Mouse (Mus musculus): Measurements from ENCODE around the gene Sdhb. TPM values are rescaled to one million over a fixed set of nuclear protein-coding genes. Genes with fewer than 3 reads are reported as not detected.

Gene Sdhb
- polyA plus RNA-seq, 1 experiment from 2014 or later, result 430 TPM

DNA sequence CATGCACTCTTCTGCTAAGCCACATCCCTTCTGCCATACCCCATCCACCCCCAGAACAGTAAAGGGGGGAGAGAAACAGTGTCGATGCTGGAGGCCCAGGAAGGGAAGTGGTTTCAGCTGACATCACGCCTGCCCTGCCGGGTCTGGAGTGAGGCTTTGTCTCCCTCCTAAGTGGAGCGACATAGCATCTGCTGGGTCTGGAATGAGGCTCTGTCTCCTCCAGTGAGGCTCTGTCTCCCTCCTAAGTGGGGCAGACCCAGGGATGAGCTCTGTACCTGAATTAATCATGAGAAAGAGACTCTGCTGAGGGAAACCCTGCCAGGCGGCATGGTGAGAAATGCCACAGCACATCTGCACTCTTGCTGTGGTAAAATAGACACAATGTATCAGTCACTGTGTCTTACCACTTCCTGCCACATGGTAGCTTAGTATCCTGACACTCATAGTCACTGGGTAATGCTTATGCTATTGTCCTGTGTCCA lies 16.0 kb upstream of the Sdhb start:
- H3K4me1 ChIP-seq (ENCODE audit: control insufficient read depth, insufficient read depth, low read length), result no peaks in the 10 kb centered on the region
- no peaks in the 10 kb centered on the region for H3K9me3 ChIP-seq (replicated peaks; ENCODE audit: control insufficient read depth, low read length)
- no peaks in the 10 kb centered on the region for H3K36me3 ChIP-seq (replicated peaks; ENCODE audit: control insufficient read depth, insufficient read depth, low read depth, low read length)
- ATAC-seq (replicated peaks; ENCODE audit: insufficient number of reproducible peaks, low FRiP score, low TSS enrichment, low read depth) (no peak), DNase-seq (ENCODE audit: low spot score) (no peak)
- H3K4me3 ChIP-seq (ENCODE audit: low read depth, low read length), result no peak overlapping the region
- WGBS, result 92% methylated on average over 5 of the region's 5 CpGs
- H3K27ac ChIP-seq (replicated peaks; ENCODE audit: low read depth, low read length), result no peak overlapping the region
- H3K27me3 ChIP-seq (ENCODE audit: control insufficient read depth, insufficient read depth, low read length), result no peaks in the 10 kb centered on the region
- H3K4me2 ChIP-seq (ENCODE audit: low read depth, low read length), result no peak overlapping the region
- no peak overlapping the region for H3K9ac ChIP-seq (replicated peaks; ENCODE audit: low read length)

GRCm38 (mm10) chr4:140945571-140945970 lies 15.4 kb upstream of the Sdhb start:
- WGBS, result 93% methylated on average over 4 of the region's 4 CpGs
- no peak for DNase-seq (ENCODE audit: low spot score)

GRCm38 (mm10) chr4:140946048-140946447 lies 15.0 kb upstream of the Sdhb start:
- 74% methylated on average over 4 of the region's 4 CpGs for WGBS
- no peak overlapping the region for H3K4me3 ChIP-seq (ENCODE audit: low read depth, low read length)
- no peaks in the 10 kb centered on the region for H3K9me3 ChIP-seq (replicated peaks; ENCODE audit: control insufficient read depth, low read length)
- H3K4me1 ChIP-seq (ENCODE audit: control insufficient read depth, insufficient read depth, low read length), result no peaks in the 10 kb centered on the region
- DNase-seq (ENCODE audit: low spot score) (no peak), ATAC-seq (replicated peaks; ENCODE audit: insufficient number of reproducible peaks, low FRiP score, low TSS enrichment, low read depth) (no peak)
- no peaks in the 10 kb centered on the region for H3K27me3 ChIP-seq (ENCODE audit: control insufficient read depth, insufficient read depth, low read length)
- H3K27ac ChIP-seq (replicated peaks; ENCODE audit: low read depth, low read length), result no peak overlapping the region
- no peak overlapping the region for H3K9ac ChIP-seq (replicated peaks; ENCODE audit: low read length)
- H3K36me3 ChIP-seq (replicated peaks; ENCODE audit: control insufficient read depth, insufficient read depth, low read depth, low read length), result no peaks in the 10 kb centered on the region
- no peak overlapping the region for H3K4me2 ChIP-seq (ENCODE audit: low read depth, low read length)

More at GRCm38 (mm10) chr4:140945571-140945970, 15.4 kb upstream of the Sdhb start:
- Histone ChIP-seq H3K27me3 (ENCODE audit: control insufficient read depth, insufficient read depth, low read length) (no peaks in the 10 kb centered on the region), H3K36me3 (replicated peaks; ENCODE audit: control insufficient read depth, insufficient read depth, low read depth, low read length) (no peaks in the 10 kb centered on the region), H3K9me3 (replicated peaks; ENCODE audit: control insufficient read depth, low read length) (no peaks in the 10 kb centered on the region), H3K4me2 (ENCODE audit: low read depth, low read length) (no peak overlapping the region), H3K9ac (replicated peaks; ENCODE audit: low read length) (no peak overlapping the region), H3K4me3 (ENCODE audit: low read depth, low read length) (no peak overlapping the region), H3K4me1 (ENCODE audit: control insufficient read depth, insufficient read depth, low read length) (no peaks in the 10 kb centered on the region), H3K27ac (replicated peaks; ENCODE audit: low read depth, low read length) (no peak overlapping the region)
- ATAC-seq (replicated peaks; ENCODE audit: insufficient number of reproducible peaks, low FRiP score, low TSS enrichment, low read depth), result no peak

- no peak overlapping the region for H3K27ac ChIP-seq (replicated peaks; ENCODE audit: low read depth, low read length)
- H3K9ac ChIP-seq (replicated peaks; ENCODE audit: low read length), result no peak overlapping the region
- H3K4me1 ChIP-seq (ENCODE audit: control insufficient read depth, insufficient read depth, low read length), result no peaks in the 10 kb centered on the region
- H3K4me3 ChIP-seq (ENCODE audit: low read depth, low read length), result no peak overlapping the region
- H3K4me2 ChIP-seq (ENCODE audit: low read depth, low read length), result no peak overlapping the region
- 78% methylated on average over 14 of the region's 14 CpGs for WGBS
- no peak for DNase-seq (ENCODE audit: low spot score)
- H3K27me3 ChIP-seq (ENCODE audit: control insufficient read depth, insufficient read depth, low read length), result no peaks in the 10 kb centered on the region
- no peaks in the 10 kb centered on the region for H3K36me3 ChIP-seq (replicated peaks; ENCODE audit: control insufficient read depth, insufficient read depth, low read depth, low read length)
- no peaks in the 10 kb centered on the region for H3K9me3 ChIP-seq (replicated peaks; ENCODE audit: control insufficient read depth, low read length)
- no peak for ATAC-seq (replicated peaks; ENCODE audit: insufficient number of reproducible peaks, low FRiP score, low TSS enrichment, low read depth)
These were observed 14.3 kb upstream of the Sdhb start for GRCm38 (mm10) chr4:140946580-140947205.

DNA sequence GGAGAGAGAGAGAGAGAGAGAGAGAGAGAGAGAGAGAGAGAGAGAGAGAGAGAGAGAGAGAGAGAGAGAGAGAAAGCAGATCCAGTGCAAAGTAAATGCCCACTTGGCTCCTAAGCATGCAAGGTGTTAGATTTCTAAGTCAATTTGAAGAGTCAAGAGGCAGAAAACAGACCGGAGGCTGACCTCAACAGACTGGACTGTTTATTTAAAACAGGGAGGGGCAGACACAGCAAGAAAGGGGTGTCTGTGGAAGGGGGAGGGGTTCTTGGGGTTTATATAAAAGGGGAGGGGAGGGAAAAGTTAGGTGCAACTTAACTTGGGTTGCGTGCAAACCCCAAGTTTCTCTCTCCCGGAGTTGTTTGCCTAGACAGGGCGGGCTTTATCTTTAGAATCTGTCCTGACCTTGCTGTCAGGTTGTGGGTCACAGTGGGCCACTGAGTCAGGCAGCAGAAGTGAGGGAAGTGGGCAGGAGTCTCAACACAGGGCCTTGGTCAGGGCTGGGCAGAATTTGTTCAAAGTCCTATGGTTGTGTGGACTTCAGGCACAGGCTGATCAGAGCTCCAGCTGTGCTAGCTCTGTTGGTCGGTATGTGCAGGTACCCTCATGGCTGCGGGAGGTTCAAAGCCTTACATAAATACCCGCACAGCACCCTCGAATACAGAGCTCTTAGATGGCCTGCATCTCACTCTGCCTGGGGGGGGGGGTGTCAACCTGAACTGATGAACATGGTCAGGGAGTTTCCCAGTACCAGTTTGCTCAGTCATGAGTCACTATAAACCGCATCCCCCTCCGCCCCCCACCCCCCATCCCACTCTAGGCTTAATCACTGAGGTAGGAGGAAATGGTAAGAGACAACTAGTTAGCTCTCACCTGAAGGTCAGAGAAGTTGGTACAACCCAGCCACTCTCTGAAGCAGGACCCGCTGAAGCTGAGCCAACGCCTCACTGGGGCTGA lies 13.2 kb upstream of the Sdhb start:
- WGBS, result 83% methylated on average over 12 of the region's 12 CpGs
- no peak overlapping the region for H3K4me3 ChIP-seq (ENCODE audit: low read depth, low read length)
- H3K4me1 ChIP-seq (ENCODE audit: control insufficient read depth, insufficient read depth, low read length), result no peaks in the 10 kb centered on the region
- no peak overlapping the region for H3K4me2 ChIP-seq (ENCODE audit: low read depth, low read length)
- no peaks in the 10 kb centered on the region for H3K9me3 ChIP-seq (replicated peaks; ENCODE audit: control insufficient read depth, low read length)
- H3K27me3 ChIP-seq (ENCODE audit: control insufficient read depth, insufficient read depth, low read length), result no peaks in the 10 kb centered on the region
- H3K9ac ChIP-seq (replicated peaks; ENCODE audit: low read length), result no peak overlapping the region
- ATAC-seq (replicated peaks; ENCODE audit: insufficient number of reproducible peaks, low FRiP score, low TSS enrichment, low read depth) (no peak), DNase-seq (ENCODE audit: low spot score) (no peak)
- no peaks in the 10 kb centered on the region for H3K36me3 ChIP-seq (replicated peaks; ENCODE audit: control insufficient read depth, insufficient read depth, low read depth, low read length)
- H3K27ac ChIP-seq (replicated peaks; ENCODE audit: low read depth, low read length), result no peak overlapping the region

DNA sequence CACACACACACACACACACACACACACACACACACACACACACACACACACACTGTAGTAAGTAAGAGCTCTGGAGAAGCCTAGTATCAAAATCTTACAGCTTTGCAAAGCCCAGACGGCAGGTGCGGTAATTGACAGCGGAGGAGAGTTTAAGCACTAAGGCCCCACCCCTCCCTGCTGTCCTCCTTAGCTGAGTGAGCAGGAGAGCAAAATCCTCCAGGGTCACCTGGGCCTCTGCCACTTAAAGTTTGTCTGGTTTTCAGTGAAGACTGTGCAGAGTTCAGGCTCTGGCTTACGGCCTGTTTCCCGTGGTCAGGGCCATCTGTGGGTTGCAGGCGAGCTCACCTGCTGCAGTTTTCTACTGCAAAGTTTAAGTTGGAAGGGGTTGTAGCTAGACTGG lies 12.5 kb upstream of the Sdhb start:
- H3K27me3 ChIP-seq (ENCODE audit: control insufficient read depth, insufficient read depth, low read length), result no peaks in the 10 kb centered on the region
- H3K4me3 ChIP-seq (ENCODE audit: low read depth, low read length), result no peak overlapping the region
- no peak for DNase-seq (ENCODE audit: low spot score)
- no peak for ATAC-seq (replicated peaks; ENCODE audit: insufficient number of reproducible peaks, low FRiP score, low TSS enrichment, low read depth)
- no peak overlapping the region for H3K4me2 ChIP-seq (ENCODE audit: low read depth, low read length)
- no peaks in the 10 kb centered on the region for H3K36me3 ChIP-seq (replicated peaks; ENCODE audit: control insufficient read depth, insufficient read depth, low read depth, low read length)
- no peak overlapping the region for H3K27ac ChIP-seq (replicated peaks; ENCODE audit: low read depth, low read length)
- WGBS, result 88% methylated on average over 6 of the region's 6 CpGs
- no peak overlapping the region for H3K9ac ChIP-seq (replicated peaks; ENCODE audit: low read length)
- H3K9me3 ChIP-seq (replicated peaks; ENCODE audit: control insufficient read depth, low read length), result no peaks in the 10 kb centered on the region
- H3K4me1 ChIP-seq (ENCODE audit: control insufficient read depth, insufficient read depth, low read length), result no peaks in the 10 kb centered on the region

- DNase-seq (ENCODE audit: low spot score) (no peak), ATAC-seq (replicated peaks; ENCODE audit: insufficient number of reproducible peaks, low FRiP score, low TSS enrichment, low read depth) (no peak)
- 85% methylated on average over 8 of the region's 8 CpGs for WGBS
- Histone ChIP-seq H3K27me3 (ENCODE audit: control insufficient read depth, insufficient read depth, low read length) (no peaks in the 10 kb centered on the region), H3K36me3 (replicated peaks; ENCODE audit: control insufficient read depth, insufficient read depth, low read depth, low read length) (no peaks in the 10 kb centered on the region), H3K27ac (replicated peaks; ENCODE audit: low read depth, low read length) (no peak overlapping the region), H3K9me3 (replicated peaks; ENCODE audit: control insufficient read depth, low read length) (no peaks in the 10 kb centered on the region), H3K9ac (replicated peaks; ENCODE audit: low read length) (no peak overlapping the region), H3K4me2 (ENCODE audit: low read depth, low read length) (no peak overlapping the region), H3K4me1 (ENCODE audit: control insufficient read depth, insufficient read depth, low read length) (no peaks in the 10 kb centered on the region), H3K4me3 (ENCODE audit: low read depth, low read length) (no peak overlapping the region)
These were observed 12.0 kb upstream of the Sdhb start for GRCm38 (mm10) chr4:140949052-140949451.

- ATAC-seq (replicated peaks; ENCODE audit: insufficient number of reproducible peaks, low FRiP score, low TSS enrichment, low read depth) (no peak), DNase-seq (ENCODE audit: low spot score) (no peak)
- no peaks in the 10 kb centered on the region for H3K9me3 ChIP-seq (replicated peaks; ENCODE audit: control insufficient read depth, low read length)
- H3K36me3 ChIP-seq (replicated peaks; ENCODE audit: control insufficient read depth, insufficient read depth, low read depth, low read length), result no peaks in the 10 kb centered on the region
- no peak overlapping the region for H3K4me3 ChIP-seq (ENCODE audit: low read depth, low read length)
- WGBS, result 90% methylated on average over 16 of the region's 16 CpGs
- H3K27me3 ChIP-seq (ENCODE audit: control insufficient read depth, insufficient read depth, low read length), result no peaks in the 10 kb centered on the region
- no peak overlapping the region for H3K4me2 ChIP-seq (ENCODE audit: low read depth, low read length)
- no peaks in the 10 kb centered on the region for H3K4me1 ChIP-seq (ENCODE audit: control insufficient read depth, insufficient read depth, low read length)
- no peak overlapping the region for H3K27ac ChIP-seq (replicated peaks; ENCODE audit: low read depth, low read length)
- H3K9ac ChIP-seq (replicated peaks; ENCODE audit: low read length), result no peak overlapping the region
These were observed 11.4 kb upstream of the Sdhb start for GRCm38 (mm10) chr4:140949616-140950015.

Data from embryonic facial prominence, embryonic 11.5 days (tissue).